Mouse (Mus musculus) brain, embryonic 14.5 days (tissue): ENCODE results near the gene Serpina3m.

ENCODE experiments used
- CTCF ChIP-seq: fragments of 200-500 bp; IDR thresholded peaks from 2 replicates; pipeline ENCODE4 v1.5.1; 2012; ENCODE audit warnings: inconsistent platforms, mild to moderate bottlenecking, moderate library complexity, borderline replicate concordance; ENCODE audit not compliant: insufficient read depth, insufficient read length; ENCODE audit errors: extremely low read depth
- POLR2A ChIP-seq: fragments of 200-500 bp; IDR thresholded peaks from 2 replicates; pipeline ENCODE4 v1.6.1; 2012; ENCODE audit warnings: mild to moderate bottlenecking, inconsistent platforms, borderline replicate concordance; ENCODE audit not compliant: poor library complexity, insufficient read depth, insufficient read length, severe bottlenecking; ENCODE audit errors: extremely low read depth

DNA sequence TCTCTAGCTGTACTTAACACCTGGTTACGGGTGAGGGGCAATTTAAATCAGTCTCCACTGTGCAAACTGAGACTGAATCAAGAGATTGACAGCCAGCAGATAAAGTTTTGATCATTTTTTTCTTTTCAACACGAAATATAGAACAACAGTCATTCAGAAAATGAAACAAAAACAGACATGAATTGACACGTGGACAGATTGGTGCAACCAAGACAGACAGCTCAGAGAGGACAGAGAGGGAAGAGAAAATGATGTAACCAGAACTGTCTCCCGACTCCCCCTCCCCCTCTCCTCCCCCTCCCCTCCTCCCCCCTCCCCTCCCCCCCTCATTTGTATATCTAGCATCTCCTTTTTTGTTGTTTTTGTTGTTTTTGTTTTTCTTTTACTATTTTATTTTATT, 48.4 kb upstream of the Serpina3m start:
- TF ChIP-seq POLR2A (no peak), CTCF (no peak)
